Mouse (Mus musculus): ENCODE results near the gene Pml. TPM values are rescaled to one million over a fixed set of nuclear protein-coding genes. Genes with fewer than 3 reads are reported as not detected.
"Not testable (repeated sequence)": the region's sequence is repeated elsewhere in the genome, so short reads cannot be mapped to it uniquely, and the experiment has no call there.

Gene Pml
- total RNA-seq, 4 experiments from 2014 or later = 13.2 to 19.0 (median 15.6) TPM

DNA sequence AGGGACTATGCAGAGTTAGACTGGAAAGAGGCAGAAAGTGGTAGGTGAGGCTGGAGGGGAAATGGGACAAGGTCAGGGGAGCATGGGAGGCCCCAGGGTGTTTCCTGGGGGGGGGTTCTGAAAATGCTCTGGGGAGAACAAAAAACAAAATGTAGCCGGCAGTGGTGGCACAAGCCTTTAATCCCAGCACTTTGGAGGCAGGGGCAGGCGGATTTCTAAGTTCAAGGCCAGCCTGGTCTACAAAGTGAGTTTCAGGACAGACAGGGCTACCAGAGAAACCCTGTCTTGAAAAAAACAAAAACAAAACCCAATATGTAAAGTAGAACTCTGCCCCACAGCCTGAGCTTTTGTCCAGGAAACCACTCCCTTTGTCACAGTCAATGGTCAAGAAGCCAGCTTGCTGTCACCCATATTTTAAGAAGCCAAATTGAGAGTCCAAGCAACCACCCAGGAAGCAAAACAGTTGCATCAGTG lies 22.5 kb upstream of the Pml start:
- DNase-seq (ENCODE audit: low spot score in 2 of 2) = no peak

DNA sequence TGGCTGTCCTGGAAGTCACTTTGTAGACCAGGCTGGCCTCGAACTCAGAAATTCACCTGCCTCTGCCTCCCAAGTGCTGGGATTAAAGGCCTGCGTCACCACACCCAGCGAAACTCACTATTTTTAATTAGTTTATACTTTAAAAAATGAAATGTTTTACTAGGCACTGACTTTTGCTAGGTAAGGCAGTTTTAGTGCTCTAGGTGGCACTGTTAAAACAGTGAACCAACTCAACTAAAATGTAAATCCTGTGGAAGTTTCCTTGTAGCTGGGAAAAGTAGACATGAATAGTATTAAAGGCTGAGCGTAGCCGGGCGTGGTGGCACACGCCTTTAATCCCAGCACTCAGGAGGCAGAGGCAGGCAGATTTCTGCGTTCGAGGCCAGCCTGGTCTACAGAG lies 22.0 kb upstream of the Pml start:
- not testable (repeated sequence) for DNase-seq (ENCODE audit: low spot score in 2 of 2)

DNA sequence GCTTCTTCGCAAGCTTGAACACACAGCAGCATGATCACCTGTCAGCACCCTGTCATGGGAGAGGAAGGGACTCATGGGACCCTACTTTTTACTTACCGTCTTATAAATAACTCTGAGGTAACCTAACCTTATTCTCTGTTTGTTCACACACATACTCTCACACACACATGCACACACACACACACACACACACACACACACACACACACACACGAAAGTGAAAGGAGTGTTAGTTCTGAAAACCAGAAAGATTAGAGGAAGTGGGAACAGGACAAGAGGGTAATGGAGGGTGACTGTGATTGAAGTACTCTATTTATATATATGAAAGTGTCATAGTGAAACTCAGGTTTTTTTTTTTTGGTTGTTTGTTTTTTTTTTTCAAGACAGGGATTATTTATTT lies 21.5 kb upstream of the Pml start:
- no peak for DNase-seq (ENCODE audit: low spot score in 2 of 2)

GRCm38 (mm10) chr9:58270081-58270480 lies 20.5 kb upstream of the Pml start:
- DNase-seq (ENCODE audit: low spot score in 2 of 2) = no peak

DNA sequence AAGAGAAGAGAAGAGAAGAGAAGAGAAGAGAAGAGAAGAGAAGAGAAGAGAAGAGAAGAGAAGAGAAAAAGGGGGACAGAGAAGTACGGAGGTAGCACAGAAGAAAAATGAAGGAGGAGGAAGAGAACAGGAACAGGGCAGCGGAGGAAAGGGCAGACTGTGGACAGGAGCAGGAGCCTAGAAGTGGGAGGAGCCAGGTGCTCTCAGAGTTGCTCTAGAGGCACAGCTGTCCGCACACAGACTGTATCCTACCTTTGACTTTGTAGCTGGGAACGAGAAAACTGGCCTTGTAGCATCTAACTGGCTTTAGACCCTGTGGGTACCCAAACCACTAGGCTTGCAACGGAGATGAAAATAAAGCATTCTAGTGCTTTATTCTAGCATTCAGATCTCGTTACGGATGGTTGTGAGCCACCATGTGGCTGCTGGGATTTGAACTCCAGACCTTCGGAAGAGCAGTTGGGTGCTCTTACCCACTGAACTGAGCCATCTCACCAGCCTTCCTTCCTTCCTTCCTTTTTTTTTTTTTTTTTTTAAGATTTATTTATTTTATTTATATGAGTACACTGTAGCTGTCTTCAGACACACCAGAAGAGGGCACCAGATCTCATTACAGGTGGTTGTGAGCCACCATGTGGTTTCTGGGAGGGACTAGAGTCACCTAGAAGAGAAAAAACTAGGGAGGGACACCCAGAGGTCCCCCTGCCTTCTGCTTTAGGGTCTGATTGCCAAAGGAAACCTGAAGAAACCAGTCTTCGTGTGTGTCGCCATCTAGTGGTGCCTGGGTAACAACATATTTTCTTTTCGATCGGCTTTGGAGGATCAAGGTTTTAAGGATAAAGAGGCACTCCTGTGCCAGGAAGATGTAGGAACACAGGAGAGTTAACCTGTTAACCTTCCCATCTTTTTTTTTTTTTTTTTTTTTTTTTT lies 19.1 kb upstream of the Pml start:
- DNase-seq (ENCODE audit: low spot score in 2 of 2) = peak in 1 of 2 experiments; percentile 33

GRCm38 (mm10) chr9:58267046-58267445 lies 17.5 kb upstream of the Pml start:
- DNase-seq (ENCODE audit: low spot score in 2 of 2) = no peak

- no peak for DNase-seq (ENCODE audit: low spot score in 2 of 2)
These were observed 17.0 kb upstream of the Pml start for GRCm38 (mm10) chr9:58266571-58267011.

- no peak for DNase-seq (ENCODE audit: low spot score in 2 of 2)
These were observed 15.8 kb upstream of the Pml start for GRCm38 (mm10) chr9:58265368-58265767.

- DNase-seq (ENCODE audit: low spot score in 2 of 2) = no peak
These were observed 12.9 kb upstream of the Pml start for GRCm38 (mm10) chr9:58262507-58262906.

DNA sequence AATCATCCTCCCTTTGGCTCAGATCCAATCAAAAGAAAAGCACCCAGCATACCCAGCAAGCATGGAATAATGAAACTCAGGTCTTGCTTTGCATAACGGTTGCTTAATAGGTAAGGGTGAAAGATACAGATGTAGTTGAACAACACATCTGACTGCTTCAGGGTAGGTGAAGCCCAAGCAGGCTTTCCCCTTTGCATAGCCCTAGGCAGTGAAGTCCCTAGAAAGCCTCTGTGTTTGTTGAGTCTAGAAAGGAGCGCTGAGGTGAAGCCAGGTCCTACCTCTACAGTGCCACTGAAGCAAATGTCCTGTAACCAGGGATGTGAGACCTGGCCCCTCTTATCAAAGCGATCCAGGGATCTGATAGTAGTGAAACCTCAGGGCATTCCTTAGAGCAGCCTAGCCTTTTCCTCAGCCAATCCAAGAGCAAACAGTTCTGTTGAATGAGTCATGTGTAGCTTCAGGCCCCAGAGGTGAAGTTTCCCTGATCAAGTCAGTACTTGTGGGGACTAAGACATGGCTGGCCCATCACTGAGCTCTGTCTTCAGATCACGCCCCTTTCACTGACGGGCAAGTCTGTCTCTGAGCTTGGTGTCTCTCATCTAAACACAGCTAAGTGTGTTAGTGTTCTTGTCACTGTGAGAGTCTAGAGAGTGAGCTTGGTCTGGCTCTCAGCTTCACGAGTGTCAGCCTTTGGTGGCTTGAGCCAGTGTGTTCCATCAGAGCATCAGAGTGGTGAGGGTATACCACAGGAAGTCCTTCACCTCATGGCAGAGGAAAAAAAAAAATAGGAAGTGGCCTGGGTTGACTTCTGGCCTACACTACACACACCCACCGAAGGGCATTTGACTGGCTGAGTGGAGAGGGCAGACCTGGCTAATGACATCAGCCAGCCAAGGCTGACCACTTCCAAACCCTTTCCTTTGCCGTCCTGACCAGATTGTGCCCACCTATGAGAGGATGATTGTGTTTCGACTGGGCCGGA lies 6.4 kb upstream of the Pml start:
- no peak for DNase-seq (ENCODE audit: low spot score in 2 of 2)

GRCm38 (mm10) chr9:58255105-58255504 lies 5.5 kb upstream of the Pml start:
- no peak for DNase-seq (ENCODE audit: low spot score in 2 of 2)

- not testable (repeated sequence) for DNase-seq (ENCODE audit: low spot score in 2 of 2)
These were observed 4.2 kb upstream of the Pml start for GRCm38 (mm10) chr9:58253805-58254122.

DNA sequence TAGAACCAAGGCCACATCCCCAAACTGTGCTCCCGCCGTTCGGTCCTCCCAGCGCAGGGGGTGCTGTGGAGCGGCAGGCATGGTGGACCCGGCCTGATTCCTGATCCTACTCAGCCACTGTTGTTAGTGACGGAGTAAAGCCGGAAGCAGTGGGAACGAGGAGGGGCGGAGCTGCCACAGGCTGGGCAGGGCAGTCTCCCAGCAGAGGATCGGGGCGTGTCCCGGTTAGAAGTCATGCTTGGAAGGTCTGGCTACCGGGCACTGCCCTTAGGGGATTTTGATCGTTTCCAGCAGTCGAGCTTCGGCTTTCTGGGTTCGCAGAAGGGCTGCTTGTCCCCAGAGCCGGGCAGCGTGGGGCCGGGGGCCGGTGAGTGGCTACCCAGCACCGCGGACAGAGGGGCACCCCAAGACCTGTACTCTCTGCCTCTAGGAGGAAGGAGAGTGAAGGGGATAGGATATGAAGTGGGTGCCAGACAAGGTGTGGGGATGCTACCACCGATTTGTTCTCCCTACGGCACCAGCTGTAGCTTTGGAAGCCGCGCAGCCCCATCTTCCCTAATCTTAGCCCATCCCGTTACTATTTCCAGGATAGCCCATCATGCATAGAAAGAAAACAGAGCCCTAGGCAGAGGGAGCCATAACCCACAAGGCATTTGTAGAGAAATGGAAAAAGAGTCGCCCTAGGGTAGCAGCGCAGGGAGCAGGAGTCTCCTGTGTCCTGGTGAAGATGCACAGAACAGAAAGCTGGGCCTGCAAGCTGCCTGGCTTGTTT lies 3.6 kb upstream of the Pml start, which contains the start of gene Stoml1:
Gene Stoml1, plus strand, starts transcription at position 132 of the 772 bp plus-strand sequence.
- DNase-seq (ENCODE audit: low spot score in 2 of 2) = peak; percentile 90 to 91

GRCm38 (mm10) chr9:58250730-58251129 lies 1.1 kb upstream of the Pml start:
- not testable (repeated sequence) for DNase-seq (ENCODE audit: low spot score in 2 of 2)

- DNase-seq (ENCODE audit: low spot score in 2 of 2) = no peak
These were observed 736 bp upstream of the Pml start for GRCm38 (mm10) chr9:58250322-58250721.

- no peak for DNase-seq (ENCODE audit: low spot score in 2 of 2)
These were observed 706 bp downstream of the Pml start for GRCm38 (mm10) chr9:58248746-58249413.

- DNase-seq (ENCODE audit: low spot score in 2 of 2) = peak; percentile 62 to 72
These were observed 2.4 kb downstream of the Pml start for GRCm38 (mm10) chr9:58247064-58247759.

DNA sequence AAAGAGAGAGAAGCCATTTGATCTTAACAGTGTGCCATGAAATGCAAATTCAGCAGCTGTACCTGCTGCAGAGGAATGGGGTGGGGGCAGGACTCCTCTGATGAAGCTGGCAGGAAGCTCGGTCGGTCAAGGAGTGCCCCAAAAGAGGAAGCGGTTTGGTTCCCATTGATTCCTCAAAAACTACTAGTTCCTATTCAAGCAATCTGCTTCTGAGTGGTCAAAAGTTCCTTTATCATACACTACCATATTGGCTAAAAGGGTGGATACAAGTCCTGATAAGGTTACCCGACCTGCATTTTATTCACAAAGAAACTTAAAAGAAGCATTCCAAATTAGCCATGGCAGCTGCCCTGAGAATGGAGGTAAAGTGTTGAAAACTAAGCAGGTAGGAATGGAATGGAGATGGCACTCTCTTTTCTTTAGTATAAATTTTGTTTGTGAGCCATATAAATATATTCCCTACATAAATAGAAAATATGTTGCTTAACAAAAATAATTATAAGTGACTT lies 3.4 kb downstream of the Pml start:
- DNase-seq (ENCODE audit: low spot score in 2 of 2) = no peak

DNA sequence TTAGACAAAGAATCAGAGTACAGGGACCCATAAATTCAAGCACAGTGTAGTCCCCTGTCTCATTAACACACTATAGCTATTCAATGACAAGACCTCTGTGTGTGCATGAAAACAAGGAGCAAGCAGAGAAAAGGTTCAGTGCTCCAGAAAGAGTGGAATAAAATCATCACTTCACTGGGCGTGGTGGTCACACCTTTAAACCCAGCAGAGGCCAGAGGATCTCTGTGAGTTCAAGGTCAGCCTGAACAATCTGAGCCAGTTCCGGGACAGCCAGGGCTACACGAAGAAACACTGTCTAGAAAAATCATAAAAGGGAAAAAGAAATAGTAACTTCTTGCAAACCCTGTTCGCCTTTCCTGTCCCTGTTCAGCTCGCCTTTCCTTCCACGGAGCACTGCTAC lies 5.9 kb downstream of the Pml start:
- DNase-seq (ENCODE audit: low spot score in 2 of 2) = no peak

- no peak for DNase-seq (ENCODE audit: low spot score in 2 of 2)
These were observed 6.9 kb downstream of the Pml start for GRCm38 (mm10) chr9:58242696-58243095.
